Mouse (Mus musculus): ENCODE results near the gene Rabl2.

The Rabl2 gene

GRCm38 (mm10) chr15:89591723-89592455 lies at the start of gene Rabl2:
Gene Rabl2, minus strand, starts transcription at chr15:89591923.
- DNase-seq = peak; percentile 89 to 93

DNA sequence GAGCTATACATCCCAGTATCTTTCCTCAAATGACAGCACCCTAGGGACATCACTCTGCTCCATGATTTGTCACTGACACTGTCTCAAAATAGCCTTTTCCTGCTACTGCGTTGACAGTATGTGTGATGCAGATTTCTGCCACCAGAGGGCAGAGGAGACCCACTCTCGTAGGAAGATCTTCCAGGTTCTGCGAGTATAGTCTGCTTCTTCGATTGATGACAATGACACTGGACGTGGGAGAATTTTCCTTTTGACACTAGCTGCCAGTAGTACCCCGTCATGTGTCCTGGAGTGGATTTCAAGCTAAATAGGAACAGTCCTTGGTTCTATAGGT lies 31.9 kb upstream of the Rabl2 start:
- DNase-seq = peak; percentile 88 to 93

DNA sequence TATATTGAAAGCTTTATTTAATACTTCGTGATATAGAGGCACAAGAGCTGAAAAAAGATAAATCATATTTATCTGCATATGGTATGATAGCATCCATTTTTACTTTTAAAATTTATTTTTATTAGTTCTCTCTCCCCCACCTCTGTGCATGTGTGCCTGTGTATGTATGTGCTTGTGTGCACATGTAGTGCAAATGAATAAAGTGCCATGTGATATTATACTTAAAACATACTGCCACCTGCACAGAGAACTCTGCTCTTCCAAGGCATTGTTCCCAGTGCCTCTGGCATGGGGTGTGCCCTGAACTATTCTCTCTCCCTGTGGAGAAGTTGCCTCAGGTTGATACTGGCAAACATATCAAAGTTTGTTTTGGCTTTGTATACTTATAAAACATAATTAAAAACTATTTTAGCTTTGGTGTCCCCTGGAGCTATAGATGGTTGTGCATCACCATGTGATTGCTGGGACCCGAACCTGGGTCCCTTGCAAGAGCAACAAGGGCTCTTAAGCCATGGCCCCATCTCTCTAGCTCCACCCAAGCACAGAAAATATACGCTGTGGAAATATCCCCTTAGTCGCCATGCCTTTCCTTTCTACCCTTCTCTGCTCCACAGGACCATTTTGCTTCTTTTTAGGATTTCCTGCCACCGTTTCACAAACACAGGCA lies 31.4 kb upstream of the Rabl2 start:
- no peak for DNase-seq

DNA sequence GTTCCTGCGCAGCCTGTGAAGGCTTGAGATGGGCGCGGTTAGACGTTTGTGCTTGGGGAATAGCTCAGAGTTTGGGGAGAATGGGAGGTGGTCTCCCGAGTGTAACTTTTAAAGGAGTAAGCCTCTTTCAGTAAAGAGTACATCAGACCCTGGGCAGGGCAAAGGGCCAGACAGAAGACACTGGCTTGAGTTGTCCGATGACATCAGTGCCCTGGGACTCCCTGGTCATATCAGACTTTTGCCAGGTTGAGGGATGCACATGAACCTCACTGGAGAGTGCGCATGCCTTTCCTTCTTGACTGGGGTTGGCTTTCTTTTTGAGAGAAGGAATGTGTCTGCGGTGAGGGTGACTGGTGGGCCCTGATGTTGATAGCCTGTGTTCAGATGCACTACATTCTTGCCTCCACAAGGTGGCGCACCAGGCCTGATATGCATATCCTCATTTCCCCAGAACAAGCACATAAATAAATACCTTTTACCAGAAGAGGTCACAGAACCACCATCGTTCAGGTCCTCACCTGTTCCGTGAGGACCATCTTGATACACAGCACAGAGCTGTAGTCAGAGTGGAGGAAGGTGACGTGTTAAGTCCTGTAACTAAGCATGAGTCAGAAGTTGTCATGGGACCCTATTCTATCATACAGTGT lies 30.7 kb upstream of the Rabl2 start:
- peak; percentile 63 to 67 for DNase-seq

DNA sequence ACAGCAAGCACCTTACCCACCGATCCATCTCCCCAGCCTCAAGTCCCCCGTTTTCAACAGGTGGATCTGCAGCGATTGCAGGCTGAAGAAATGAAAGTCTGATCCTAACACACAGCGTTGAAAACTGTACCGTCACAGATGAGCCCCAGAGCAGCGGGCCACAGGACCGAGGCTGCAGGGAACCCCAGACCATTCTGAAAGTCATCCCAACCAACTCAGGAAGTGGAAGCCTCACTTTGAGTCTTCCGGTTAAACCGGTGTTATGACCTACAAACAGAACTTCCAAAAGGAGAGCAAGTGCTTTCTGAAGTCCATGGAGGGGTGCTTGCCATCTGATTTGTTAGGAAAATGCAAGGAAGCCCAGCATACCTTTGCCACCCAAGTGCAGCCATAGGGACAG lies 16.2 kb upstream of the Rabl2 start:
- DNase-seq = no peak

DNA sequence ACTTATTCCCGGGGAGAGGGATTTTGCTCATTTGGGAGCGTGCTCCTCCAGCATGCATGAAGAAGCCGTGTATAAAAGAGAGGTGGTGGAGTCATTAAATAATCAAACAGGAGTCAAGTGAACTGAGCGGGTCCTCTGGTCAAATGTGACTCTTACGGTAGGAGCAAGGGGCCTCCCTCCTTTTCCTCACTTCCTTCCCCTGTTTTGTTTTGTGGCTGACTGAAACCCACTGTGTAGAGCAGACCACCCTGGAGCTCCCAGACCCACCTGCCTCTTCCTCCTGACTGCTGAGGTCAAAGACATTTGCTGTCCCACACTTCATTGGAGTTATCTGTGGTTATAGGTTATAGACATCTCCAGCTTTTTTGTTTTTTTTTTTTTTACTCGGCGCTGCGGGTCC lies 15.8 kb upstream of the Rabl2 start:
- no peak for DNase-seq

DNA sequence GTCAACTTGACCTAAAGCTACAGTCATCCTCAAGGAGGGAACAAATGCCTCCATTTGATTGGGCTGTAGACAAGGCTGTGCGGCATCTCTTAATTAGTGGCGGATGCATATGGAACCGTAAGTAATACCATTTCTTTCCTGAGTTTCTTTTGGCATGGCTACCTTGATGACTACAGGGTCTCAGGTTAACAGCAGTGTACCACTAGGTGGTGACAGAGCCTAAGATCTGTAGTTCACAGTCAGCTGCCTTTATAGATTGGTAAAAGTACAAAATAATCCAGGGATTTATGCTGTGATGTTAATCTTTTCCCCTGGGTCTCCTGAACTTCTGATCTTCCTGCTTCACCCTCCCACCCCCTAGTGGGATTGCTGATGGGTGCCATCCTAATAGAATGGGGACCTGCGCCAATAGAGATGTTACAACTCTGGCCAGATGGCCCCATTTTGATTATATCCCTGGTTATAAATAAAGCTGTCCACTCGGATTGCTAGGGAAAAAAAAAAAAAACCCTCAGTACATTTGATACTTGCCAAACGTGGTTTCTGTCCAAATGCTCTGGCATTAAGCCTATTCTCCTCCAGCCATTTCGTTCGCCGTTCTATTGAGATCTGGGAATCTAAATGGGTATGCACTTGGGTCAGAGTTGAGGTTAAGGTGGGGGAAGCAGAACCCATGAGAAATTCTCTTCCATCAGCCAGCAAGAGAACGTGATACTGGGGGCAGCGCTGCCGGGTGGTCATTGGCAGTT lies 14.3 kb upstream of the Rabl2 start:
- DNase-seq = peak; percentile 52 to 57

DNA sequence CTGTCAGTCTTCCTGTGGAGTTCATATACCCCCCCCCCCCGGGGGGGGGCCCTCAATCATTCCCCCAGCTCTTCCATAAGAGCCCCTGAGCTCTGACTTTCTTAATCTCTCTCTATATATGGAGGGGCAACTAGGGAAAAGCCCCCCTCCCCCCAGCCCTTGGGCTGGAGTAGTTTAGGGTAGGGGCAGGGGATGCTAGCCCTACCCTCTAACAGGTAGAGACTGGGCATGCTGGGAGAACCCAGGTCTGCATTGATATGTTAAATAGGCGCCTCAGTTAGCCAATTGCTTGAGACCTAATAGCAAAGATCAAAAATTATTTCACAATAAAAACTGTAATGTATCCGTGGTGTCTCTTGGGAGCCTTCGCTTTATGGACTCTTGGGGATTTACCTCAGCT lies 825 bp upstream of the Rabl2 start:
- peak in 1 of 2 experiments; percentile 20 for DNase-seq

DNA sequence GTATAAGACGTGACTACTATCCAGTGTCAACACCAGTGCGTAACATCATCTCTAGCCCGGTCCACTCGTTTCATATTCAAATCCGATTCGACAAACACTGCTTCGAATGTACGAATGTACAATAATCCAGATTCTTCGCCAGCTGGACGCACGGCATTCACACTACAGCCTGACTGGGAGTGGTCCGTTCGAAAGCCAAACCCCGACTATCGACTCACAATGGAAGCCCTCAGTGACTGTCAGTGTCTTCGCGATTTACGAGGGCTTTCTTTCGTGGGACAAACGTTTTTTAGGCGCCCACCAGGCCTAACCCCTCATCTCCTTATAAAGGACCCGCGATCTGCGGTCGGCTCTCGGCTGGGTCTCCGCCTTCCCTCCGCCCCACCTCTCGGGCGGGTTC lies 406 bp downstream of the Rabl2 start:
- DNase-seq = no peak

DNA sequence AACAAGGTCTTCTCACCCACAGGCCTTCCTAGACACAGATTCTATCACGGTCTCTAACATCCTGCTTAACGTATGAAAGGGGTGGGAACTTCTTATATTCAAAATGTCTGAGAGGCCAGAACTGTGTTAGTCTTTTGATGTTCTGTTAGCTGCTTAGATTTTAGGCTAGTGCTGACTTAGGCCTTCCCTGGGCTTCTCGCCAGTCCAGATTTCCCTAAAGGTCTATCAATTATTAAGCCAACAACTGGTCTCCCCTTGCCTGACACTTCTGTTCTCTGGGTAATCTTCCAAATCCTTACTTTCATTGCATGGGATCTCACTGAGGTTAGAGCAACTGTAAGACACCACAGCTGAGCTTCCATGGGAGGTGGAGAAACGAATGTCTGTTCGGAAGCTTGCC lies 2.6 kb downstream of the Rabl2 start:
- no peak for DNase-seq

DNA sequence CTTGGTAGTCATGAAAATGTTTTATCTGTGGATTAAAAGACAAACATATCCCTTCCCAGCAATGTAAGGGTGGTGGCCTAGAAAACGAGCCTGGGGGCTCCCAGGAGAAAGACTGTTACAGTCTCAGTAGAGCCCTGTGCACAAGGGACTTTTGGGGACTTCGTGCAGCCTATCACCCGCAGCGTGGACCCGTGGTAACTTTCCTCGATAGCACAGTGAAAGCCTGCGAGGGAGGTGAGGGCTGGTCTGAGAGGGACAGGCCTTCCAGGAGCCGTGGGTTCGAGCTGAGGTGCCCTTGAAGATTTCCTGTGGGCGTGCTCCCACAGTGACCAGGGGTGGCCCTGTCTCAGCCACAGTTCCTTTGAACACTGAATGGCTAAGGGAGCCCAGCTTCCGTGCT lies 6.1 kb downstream of the Rabl2 start:
- no peak for DNase-seq

DNA sequence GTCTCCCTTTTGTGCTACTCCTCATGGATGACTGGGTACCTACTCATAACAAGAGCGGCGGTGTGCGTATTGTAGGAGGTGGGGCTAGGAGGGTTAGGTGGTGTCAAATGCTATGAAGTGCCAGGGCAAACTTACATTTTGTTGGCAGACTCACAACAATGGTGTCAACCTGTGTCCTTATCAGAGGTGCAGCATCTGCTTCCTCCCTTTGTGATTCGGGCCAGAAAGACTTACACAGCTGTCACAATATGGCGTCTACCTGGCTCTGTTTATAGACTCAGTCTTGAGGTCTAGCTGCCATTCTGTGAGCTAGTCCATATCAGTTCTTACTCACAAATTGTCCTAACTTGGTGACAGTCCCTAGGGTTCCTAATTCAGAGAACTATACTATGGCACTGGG lies 6.6 kb downstream of the Rabl2 start:
- DNase-seq = no peak

GRCm38 (mm10) chr15:89582494-89582893 lies 9.2 kb downstream of the Rabl2 start:
- no peak for DNase-seq

DNA sequence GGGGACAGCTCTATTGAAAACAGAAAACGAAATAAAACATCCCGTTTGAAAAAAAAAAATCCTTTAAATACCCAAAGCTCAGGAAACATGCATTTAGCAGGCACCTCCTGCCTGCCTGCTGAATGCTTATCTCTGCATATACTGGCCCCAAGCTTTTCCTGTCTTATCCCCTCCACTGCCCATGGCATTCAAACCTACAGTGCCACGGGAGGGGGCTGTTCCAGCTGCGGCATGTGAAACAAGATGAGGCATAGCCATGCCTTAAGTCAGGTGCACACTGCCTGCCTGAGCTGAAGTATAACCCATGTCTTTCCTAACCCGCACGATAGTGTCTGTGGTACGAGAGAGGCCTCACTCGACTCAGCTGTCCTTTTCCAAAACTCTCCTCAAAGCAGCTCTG lies 19.6 kb downstream of the Rabl2 start:
- no peak for DNase-seq

DNA sequence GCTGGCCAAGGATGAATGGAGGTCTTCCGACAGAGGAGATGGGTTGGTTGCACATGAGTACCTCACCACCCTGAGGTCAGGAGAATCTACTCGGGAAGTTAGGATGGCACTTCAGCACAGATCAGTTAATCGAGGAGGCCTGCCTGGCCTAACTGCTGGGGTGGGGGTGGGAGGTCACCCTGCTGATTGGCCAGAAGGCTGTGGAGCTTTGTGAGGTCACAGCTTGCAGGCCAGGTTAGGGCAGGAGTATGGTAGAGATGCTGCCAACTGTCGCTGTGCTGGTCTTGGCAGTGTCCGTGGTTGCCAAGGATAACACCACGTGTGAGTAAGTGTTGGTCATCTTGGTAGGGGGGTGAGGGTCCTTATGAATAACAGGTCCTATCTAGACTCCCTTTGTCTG lies 23.6 kb downstream of the Rabl2 start, which contains the start of gene Acr:
Gene Acr, plus strand, starts transcription at position 213 of the 400 bp plus-strand sequence.
- DNase-seq = no peak

- no peak for DNase-seq
These were observed 32.5 kb downstream of the Rabl2 start for GRCm38 (mm10) chr15:89559202-89559731.

DNA sequence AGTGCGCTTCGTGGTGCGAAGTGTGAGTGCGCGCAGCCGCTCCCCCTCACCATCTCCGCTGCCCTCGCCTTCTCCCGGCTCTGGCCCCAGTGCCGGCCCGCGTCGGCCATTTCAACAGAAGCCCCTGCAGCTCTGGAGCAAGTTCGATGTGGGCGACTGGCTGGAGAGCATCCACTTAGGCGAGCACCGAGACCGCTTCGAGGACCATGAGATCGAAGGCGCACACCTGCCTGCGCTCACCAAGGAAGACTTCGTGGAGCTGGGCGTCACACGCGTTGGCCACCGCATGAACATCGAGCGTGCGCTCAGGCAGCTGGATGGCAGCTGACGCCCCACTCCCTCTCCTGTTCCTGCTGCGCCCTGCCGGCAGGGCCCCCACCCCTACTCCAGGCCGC lies 33.7 kb downstream of the Rabl2 start:
- DNase-seq = peak in 1 of 2 experiments; percentile 27

GRCm38 (mm10) chr15:89557179-89557995 lies 34.3 kb downstream of the Rabl2 start:
- peak in 1 of 2 experiments; percentile 31 for DNase-seq

GRCm38 (mm10) chr15:89556401-89557178 lies 35.1 kb downstream of the Rabl2 start:
- DNase-seq = peak; percentile 42 to 55

DNA sequence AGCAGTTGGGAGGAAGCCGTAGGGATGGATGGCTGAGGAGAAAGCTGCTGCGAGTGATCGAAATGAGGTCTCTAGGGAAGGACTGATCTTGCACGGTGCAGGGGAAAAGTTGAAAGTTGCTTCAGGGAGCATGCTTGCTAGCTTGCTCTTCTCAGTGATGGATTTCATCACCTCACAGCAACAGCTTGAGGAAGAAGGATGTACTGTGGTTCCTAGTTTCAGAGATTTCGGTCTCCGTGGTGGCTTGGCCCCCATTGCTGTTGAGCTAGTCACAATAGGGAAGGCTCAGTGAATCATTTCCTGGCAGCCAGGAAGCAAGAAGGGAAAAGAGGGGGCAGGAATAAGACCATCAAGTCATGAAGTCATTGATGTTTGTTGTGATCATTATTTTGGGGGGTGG lies 36.1 kb downstream of the Rabl2 start:
- no peak for DNase-seq

- no peak for DNase-seq
These were observed 40.0 kb downstream of the Rabl2 start for GRCm38 (mm10) chr15:89551733-89552132.

All from cerebellum, postnatal 10 days (tissue).